Mouse (Mus musculus): ENCODE measurements around the gene Gm28372. TPM values are rescaled to one million over a fixed set of nuclear protein-coding genes. Genes with fewer than 3 reads are reported as not detected.

The Gm28372 gene
- polyA plus RNA-seq, 1 experiment from 2014 or later: not detected

DNA sequence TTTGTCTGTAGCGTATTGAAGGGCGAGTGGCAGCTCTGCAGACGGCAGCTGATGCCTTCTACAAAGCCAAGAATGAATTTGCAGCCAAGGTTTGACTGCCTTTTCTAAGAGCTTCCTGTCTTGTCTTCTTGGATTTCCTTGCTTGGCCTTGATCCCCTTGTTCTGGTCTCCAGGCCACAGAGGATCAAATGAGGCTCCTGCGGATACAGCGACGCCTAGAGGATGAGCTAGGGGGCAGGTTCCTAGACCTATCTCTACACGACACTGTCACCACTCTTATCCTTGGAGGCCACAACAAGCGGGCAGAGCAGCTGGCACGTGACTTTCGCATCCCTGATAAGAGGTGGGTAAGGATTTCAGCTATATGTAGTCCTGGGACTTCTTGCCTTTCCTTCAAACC is 37.1 kb downstream of the Gm28372 start:
- WGBS: 84% methylated on average over 10 of the region's 10 CpGs
- Histone ChIP-seq H3K4me3 (no peak overlapping the region), H3K27me3 (ENCODE audit: low read depth, poor library complexity, severe bottlenecking) (peaks cover 3% of the 10 kb centered on the region; the same call in 1 of the 2 replicates), H3K4me1 (no peaks in the 10 kb centered on the region), H3K27ac (replicated peaks) (no peak overlapping the region), H3K9me3 (replicated peaks) (no peaks in the 10 kb centered on the region), H3K36me3 (peaks cover 82% of the 10 kb centered on the region)
- DNase-seq (ENCODE audit: low spot score): no peak

DNA sequence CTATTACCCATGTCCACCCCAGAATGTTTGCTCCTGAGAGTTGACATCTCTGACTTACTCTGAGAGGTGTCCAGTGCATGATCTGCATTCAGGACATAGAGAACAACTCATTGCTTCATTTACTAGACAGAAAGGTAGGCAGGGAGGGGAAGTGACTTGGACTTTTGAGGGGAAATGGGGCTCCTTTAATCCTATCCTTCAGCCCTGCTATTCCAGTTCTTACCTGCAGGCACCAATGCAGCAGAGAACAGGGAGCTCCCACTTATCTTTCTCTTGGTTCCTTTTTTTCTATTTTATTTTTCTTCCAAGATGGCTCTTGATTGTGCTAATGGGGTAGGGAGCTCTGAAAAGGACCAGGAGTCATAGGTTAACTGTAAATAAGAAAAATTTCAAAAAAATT is 43.4 kb downstream of the Gm28372 start:
- no peak for DNase-seq (ENCODE audit: low spot score)
- no peak overlapping the region for H3K27ac ChIP-seq (replicated peaks)
- no peak overlapping the region for H3K4me3 ChIP-seq
- H3K36me3 ChIP-seq: peaks cover 19% of the 10 kb centered on the region
- no peaks in the 10 kb centered on the region for H3K9me3 ChIP-seq (replicated peaks)
- H3K27me3 ChIP-seq (ENCODE audit: low read depth, poor library complexity, severe bottlenecking): peaks cover 27% of the 10 kb centered on the region
- H3K4me1 ChIP-seq: peaks cover 36% of the 10 kb centered on the region

DNA sequence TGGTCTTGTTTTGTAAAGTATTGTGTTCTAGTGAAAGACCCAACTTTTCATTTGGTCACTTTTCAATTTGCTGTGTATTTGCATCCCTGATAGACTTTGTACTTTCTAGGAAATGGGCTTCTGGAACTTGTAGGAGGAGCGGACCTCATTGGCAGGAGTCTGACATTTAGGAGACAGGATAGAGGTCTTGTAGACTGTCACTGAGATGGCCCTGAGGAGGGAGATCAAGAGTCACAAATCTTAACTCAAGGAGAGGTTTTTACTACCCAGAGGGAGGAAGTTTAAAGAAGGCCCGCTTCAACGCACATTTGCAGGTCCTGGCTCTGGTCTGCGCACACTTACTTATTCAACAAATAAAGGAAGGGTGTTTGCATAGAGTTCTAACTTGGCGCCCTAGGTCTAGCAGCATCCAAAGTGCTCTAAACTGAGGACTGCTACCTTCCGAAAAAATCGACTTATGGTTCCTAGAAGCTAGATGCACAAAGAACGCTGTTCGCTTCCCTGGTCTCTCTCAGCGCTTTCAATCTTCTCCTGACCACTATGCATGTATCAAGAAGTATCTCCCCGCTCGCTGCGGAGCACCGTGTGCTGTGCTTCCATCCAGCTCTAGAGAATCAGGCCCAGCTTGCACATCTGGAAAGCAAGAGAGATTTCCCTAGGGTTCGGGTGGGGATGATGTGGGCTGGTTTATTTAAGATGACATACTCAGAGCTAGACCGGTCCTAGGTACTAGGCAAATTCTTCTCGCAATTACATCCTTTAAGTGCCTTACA is 44.2 kb downstream of the Gm28372 start:
- Histone ChIP-seq H3K36me3 (peaks cover 11% of the 10 kb centered on the region), H3K27me3 (ENCODE audit: low read depth, poor library complexity, severe bottlenecking) (peaks cover 27% of the 10 kb centered on the region), H3K4me3 (peak overlapping the region; percentile 96), H3K27ac (replicated peaks) (peak overlapping the region; percentile 93; the same call in 1 of the 2 replicates), H3K9me3 (replicated peaks) (no peaks in the 10 kb centered on the region), H3K4me1 (peaks cover 36% of the 10 kb centered on the region)
- peak; percentile 16 for DNase-seq (ENCODE audit: low spot score)
- WGBS: 9% methylated on average over 17 of the region's 17 CpGs

DNA sequence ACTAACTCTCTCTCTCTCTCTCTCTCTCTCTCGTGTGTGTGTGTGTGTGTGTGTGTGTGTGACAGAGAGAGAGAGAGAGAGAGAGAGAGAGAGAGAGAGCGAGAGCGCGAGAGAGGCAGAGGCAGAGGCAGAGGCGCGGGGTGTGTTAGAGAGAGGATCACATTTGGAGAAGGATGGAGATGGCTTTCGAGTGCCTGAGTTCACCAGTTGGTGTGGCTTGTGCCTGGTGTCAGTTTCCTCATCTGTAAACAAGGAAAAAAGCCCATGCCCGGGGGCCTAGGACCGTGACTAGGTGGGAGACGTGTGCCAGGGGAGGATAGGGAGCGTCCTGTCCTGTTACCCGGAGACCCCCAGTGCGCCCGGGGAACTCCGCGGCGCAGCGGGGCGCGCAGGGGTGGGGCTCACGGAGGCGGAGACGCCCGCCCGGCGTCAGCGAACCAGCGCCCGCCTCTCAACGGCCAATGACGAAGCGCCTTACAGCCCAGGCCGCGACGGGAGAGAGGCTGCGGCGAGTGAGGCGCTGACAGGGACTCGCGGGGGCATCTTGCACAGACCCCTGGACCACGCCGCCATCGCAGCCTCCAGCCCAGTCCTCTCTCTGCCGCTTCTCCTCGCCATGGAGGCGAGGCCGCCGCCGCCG is 44.9 kb downstream of the Gm28372 start, which contains the start of gene Ptpra:
Gene Ptpra (plus strand): TSS at position 485 of the 640 bp plus-strand sequence.
- WGBS: 0% methylated on average over 50 of the region's 50 CpGs
- Histone ChIP-seq H3K4me1 (peaks cover 36% of the 10 kb centered on the region), H3K36me3 (peaks cover 6% of the 10 kb centered on the region), H3K9me3 (replicated peaks) (no peaks in the 10 kb centered on the region), H3K27me3 (ENCODE audit: low read depth, poor library complexity, severe bottlenecking) (peaks cover 27% of the 10 kb centered on the region), H3K27ac (replicated peaks) (peak within 1 kb of the TSS; percentile 93), H3K4me3 (peak within 1 kb of the TSS; percentile 96)
- DNase-seq (ENCODE audit: low spot score): peak; percentile 91

DNA sequence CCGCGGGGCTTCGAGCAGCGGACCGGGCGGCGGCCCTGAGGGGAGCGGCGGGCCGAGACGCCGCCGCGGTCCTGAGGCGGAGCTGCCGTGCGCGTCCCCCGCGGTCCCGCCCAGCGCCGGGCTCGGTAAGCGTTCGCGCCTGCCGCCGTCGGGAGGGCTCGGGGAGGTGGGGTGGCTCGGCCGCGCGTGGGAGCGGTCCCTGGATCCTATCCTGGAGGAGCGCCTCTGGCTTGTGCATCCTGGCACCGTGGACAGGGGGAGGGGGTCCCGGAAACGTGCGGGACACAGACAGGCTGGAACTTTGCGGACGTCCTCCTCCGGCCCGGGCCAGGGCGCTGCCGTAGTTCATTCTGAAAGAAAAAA is 45.4 kb downstream of the Gm28372 start:
- Histone ChIP-seq H3K27ac (replicated peaks) (peak overlapping the region; percentile 93), H3K4me3 (peak overlapping the region; percentile 96), H3K27me3 (ENCODE audit: low read depth, poor library complexity, severe bottlenecking) (peaks cover 27% of the 10 kb centered on the region), H3K9me3 (replicated peaks) (no peaks in the 10 kb centered on the region), H3K36me3 (0 out of 2 replicates have a peak, but pooled peaks cover 3% of the 10 kb centered on the region), H3K4me1 (peaks cover 36% of the 10 kb centered on the region)
- under 1% methylated on average over 47 of the region's 47 CpGs for WGBS
- DNase-seq (ENCODE audit: low spot score): no peak

DNA sequence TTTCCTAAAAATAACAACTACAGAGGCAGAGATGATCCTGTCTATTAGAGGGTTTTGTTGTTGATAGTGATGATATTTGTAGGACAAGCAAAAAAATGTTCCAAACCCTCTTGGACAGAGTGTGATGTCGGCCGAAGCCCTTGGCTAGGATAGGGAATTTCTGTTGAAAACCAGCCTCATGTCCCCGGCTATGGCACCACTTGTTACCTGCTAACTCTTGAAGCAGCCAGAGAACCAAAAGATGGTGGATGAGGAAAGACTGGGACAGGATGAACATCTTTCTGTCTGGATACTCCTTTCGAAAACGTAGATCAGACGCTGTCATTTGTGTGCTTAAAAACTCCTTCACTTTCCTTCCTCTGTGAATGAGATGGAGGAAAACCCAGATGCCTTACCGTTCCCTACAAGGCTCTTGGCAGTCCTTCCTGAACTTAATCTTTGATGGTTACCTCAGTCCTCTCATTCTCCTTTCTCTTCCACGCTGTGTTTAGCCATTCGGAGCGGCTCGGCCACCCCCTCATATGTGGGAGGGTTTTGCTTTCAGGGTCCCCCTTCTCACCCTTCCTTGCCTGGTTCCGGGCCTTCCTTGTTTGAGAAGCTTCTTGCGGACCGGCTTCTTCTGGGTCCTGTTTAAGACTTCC is 46.2 kb downstream of the Gm28372 start:
- 74% methylated on average over 14 of the region's 14 CpGs for WGBS
- H3K9me3 ChIP-seq (replicated peaks): no peaks in the 10 kb centered on the region
- H3K36me3 ChIP-seq: no peaks in the 10 kb centered on the region
- DNase-seq (ENCODE audit: low spot score): no peak
- peaks cover 41% of the 10 kb centered on the region for H3K4me1 ChIP-seq
- peak overlapping the region; percentile 96 for H3K4me3 ChIP-seq
- peaks cover 27% of the 10 kb centered on the region for H3K27me3 ChIP-seq (ENCODE audit: low read depth, poor library complexity, severe bottlenecking)
- H3K27ac ChIP-seq (replicated peaks): no peak overlapping the region; the same call in 1 of the 2 replicates

DNA sequence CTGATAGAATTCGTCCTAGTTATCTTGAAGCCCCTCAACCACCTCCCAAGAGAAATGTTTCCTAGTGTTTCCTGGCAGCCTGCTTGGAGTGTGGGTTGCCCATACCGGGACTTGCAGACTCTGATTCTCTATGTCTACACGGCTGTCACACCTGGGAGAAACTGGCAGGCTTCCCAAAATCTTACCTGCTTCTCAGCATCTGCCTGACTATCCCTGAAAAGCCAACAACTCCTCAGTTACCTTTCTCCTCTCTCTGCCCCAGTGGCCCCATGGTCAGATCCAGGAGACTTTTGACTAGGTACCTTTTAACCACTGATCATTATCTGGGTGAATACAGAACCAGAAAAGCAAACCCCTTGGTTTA is 46.7 kb downstream of the Gm28372 start:
- Histone ChIP-seq H3K36me3 (no peaks in the 10 kb centered on the region), H3K27me3 (ENCODE audit: low read depth, poor library complexity, severe bottlenecking) (peaks cover 27% of the 10 kb centered on the region), H3K27ac (replicated peaks) (no peak overlapping the region), H3K4me1 (peaks cover 41% of the 10 kb centered on the region), H3K9me3 (replicated peaks) (no peaks in the 10 kb centered on the region), H3K4me3 (peak overlapping the region; percentile 96)
- no peak for DNase-seq (ENCODE audit: low spot score)
- WGBS: 75% methylated on average over 3 of the region's 3 CpGs

DNA sequence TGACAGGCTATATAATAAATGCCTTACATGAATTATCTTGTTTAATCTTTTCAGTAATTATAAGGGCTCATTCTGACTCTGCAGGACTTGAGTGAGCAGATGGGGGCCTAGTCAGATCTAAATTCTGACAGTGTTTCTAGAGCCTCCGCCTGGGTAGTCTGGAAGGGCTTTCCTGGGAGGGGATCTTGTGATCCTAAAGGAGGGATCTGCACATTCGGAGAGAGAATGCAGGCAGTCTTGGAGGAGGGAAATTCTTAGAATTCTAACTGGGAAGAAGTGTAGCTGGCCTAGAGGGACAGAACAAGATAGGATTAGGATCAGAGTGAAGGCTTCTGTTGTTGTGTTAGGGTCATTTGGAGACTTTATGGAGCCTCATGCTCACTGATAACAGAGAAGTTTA is 47.2 kb downstream of the Gm28372 start:
- H3K27ac ChIP-seq (replicated peaks): no peak overlapping the region
- H3K4me1 ChIP-seq: peaks cover 41% of the 10 kb centered on the region
- no peak overlapping the region for H3K4me3 ChIP-seq
- H3K9me3 ChIP-seq (replicated peaks): no peaks in the 10 kb centered on the region
- H3K27me3 ChIP-seq (ENCODE audit: low read depth, poor library complexity, severe bottlenecking): peaks cover 23% of the 10 kb centered on the region
- no peak for DNase-seq (ENCODE audit: low spot score)
- 54% methylated on average over 2 of the region's 2 CpGs for WGBS
- no peaks in the 10 kb centered on the region for H3K36me3 ChIP-seq

DNA sequence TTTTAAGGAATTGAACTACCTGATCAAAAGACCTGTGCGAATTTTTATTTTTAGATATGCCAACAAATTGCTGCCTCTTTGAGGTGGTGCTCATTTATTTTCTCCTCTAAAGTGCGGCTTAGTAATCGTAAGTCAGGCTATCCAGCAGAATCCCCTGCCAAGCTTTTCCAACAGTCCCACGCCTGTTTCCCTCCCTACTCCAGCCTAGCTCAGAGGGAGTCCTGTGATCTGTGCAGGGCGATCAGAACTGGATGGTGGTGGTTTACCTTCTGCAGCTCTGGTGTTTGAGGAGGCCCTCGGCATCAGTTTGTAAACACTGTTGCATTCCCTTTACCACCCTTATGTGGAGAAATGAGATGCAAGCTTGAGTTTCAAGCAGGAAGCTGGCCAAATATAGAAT is 48.4 kb downstream of the Gm28372 start:
- WGBS: 76% methylated on average over 6 of the region's 6 CpGs
- Histone ChIP-seq H3K27ac (replicated peaks) (no peak overlapping the region), H3K4me1 (peaks cover 41% of the 10 kb centered on the region)

DNA sequence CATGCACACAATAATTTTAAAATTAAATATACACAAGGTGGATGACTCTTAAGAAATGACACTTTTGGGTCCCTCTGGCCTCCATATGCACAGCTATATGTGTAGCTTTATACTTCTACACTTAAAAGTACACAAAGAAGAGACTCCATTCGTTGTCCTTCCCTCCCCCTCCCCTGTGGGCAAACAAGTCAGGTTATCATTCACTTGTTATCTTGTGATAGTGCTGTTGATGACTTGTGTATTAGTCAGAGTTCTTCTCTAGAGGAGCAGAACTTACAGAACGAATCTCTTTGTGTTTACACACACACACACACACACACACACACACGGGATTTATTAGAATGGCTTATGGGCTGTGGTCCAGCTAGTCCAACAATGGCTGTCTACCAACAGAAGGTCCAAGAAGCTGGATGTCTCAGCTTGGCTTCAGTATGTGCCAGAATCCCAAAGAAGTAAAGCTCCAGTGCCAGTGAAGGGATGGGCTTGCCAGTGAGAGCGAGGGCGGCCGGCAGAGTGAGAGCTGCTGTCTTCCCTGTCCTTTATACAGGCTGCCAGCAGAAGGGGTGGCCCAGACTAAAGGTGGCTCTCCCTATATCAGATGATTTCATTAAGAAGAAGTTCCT is 49.8 kb downstream of the Gm28372 start:
- DNase-seq (ENCODE audit: low spot score): no peak
- H3K27me3 ChIP-seq (ENCODE audit: low read depth, poor library complexity, severe bottlenecking): no peaks in the 10 kb centered on the region
- H3K27ac ChIP-seq (replicated peaks): no peak overlapping the region
- H3K9me3 ChIP-seq (replicated peaks): no peaks in the 10 kb centered on the region
- peaks cover 31% of the 10 kb centered on the region for H3K4me1 ChIP-seq
- no peak overlapping the region for H3K4me3 ChIP-seq
- WGBS: 88% methylated on average over 6 of the region's 6 CpGs
- H3K36me3 ChIP-seq: no peaks in the 10 kb centered on the region

More for the DNA sequence above, 48.4 kb downstream of the Gm28372 start:
- Histone ChIP-seq H3K4me3 (no peak overlapping the region), H3K36me3 (no peaks in the 10 kb centered on the region), H3K9me3 (replicated peaks) (no peaks in the 10 kb centered on the region), H3K27me3 (ENCODE audit: low read depth, poor library complexity, severe bottlenecking) (peaks cover 11% of the 10 kb centered on the region)
- DNase-seq (ENCODE audit: low spot score): no peak
